Mouse (Mus musculus) frontal cortex, postnatal 36 days (tissue): ENCODE data around the gene Sprn.

ENCODE experiments used
- DNase-seq, 2 experiments: peaks; one replicate each; pipeline ENCODE4 v3.0.0; 2022; ENCODE audit warnings: low spot score in 2 of 2

Gene Sprn

DNA sequence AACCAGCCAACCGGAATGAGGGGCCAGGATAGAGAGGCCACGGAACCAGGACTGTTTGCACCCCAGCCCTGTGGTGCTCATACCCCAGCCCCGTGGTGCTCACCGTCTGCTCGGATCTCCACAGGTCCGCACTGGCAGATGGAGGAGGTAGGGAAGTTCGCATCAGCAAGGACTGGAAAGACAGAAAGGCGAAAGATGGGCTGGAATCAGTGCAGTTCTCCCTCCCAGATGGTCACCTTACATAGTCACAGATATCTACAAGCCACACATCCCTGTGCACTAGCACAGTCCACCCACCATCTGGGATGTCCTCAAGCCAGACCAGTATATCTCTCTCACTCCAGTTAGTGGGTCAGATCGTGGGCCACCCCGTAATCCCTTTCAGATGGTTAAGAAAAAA, 53.2 kb downstream of the Sprn start:
- peak in 1 of 2 experiments; percentile 21 for DNase-seq
